Mouse (Mus musculus): ENCODE results near the gene Ccdc152. TPM values are rescaled to one million over a fixed set of nuclear protein-coding genes. Genes with fewer than 3 reads are reported as not detected.

Gene Ccdc152
- total RNA-seq (2014; rRNA removed): not detected in 2 replicates
- polyA plus RNA-seq (2015; fragmentation: Nextera tagmentation; extraction: Ambion mirVana): 0.55 and 0.64 TPM in 2 replicates

DNA sequence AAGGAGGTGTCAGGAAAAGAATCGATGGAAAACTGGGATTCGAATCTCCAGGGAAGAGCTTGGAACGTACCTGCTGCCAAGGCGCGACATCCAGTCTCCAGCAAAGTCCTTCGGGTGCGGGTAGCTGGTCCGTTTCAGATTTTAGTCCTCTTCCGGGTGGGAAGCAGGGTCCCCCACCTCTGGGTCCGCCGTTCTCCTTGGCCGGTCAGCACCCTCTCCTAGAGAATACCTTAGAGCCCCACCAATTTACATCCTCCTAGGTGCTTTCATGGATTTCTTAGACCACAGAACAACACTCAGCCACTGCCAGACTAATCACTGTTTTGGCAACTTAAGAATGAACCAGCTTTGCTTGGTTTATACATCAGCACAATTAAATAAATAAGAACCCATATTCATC is at the start of gene Ccdc152:
Gene Ccdc152, minus strand, starts transcription at position 101 of the 400 bp plus-strand sequence.
- 87% methylated on average over 12 of the region's 12 CpGs for WGBS
- Histone ChIP-seq H3K4me3 (ENCODE audit: low read length) (no peak within 1 kb of the TSS), H3K9me3 (ENCODE audit: low read length) (no peaks in the 10 kb centered on the region; the same call in 1 of the 2 replicates), H3K27me3 (ENCODE audit: insufficient read depth, low read length) (no peaks in the 10 kb centered on the region), H3K4me2 (ENCODE audit: low read depth, low read length) (no peak within 1 kb of the TSS), H3K27ac (no peak within 1 kb of the TSS), H3K9ac (replicated peaks; ENCODE audit: low read length) (no peak within 1 kb of the TSS), H3K36me3 (ENCODE audit: insufficient read depth, low read length) (no peaks in the 10 kb centered on the region), H3K4me1 (ENCODE audit: insufficient read depth, low read length) (no peaks in the 10 kb centered on the region)
- DNase-seq (ENCODE audit: low spot score): no peak
- no peak for ATAC-seq
- no peak for TF ChIP-seq CTCF (IDR thresholded peaks at IDR 0.05; ENCODE audit: low read depth)

DNA sequence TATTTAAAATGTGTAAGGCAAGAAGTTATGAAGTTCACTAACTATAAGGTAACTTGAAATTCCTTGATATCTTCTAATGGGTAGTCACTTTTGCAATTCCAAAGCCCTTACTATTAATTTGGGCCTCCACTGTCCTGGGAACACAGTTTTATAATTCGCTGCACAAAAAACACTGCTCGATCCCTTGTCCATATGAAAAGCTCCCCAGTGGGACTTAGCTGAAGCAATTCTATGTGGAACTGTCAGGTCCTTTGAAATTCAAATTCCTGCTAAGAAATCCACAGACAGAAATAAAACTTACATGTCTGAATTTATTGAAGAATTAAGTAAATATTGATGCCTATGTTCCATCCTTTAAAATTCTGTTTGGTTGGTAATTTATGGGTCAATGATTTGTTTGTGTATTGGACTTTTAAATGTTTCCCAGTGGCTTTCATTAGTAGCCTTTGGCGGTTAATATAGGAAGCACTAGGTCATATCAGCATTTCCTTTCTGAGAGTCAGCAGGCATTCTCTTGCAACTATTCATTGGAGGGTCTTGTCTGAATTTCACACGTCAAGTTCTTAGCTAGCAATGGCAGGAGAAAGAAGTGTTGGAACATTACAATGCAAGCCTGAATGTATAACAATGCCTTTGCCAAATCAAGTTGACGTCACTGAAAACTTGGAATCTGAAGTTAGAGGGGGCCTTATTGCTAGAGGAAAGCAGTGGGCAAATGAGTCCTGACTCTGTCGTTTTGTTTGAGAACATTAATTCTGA is 46.2 kb upstream of the Ccdc152 start:
- Histone ChIP-seq H3K9me3 (ENCODE audit: low read length) (no peaks in the 10 kb centered on the region), H3K4me3 (ENCODE audit: low read length) (no peak overlapping the region), H3K4me1 (ENCODE audit: insufficient read depth, low read length) (no peaks in the 10 kb centered on the region), H3K27me3 (ENCODE audit: insufficient read depth, low read length) (no peaks in the 10 kb centered on the region), H3K9ac (replicated peaks; ENCODE audit: low read length) (no peak overlapping the region), H3K4me2 (ENCODE audit: low read depth, low read length) (no peak overlapping the region), H3K36me3 (ENCODE audit: insufficient read depth, low read length) (no peaks in the 10 kb centered on the region), H3K27ac (no peak overlapping the region)
- no peak for TF ChIP-seq CTCF (IDR thresholded peaks at IDR 0.05; ENCODE audit: low read depth)
- WGBS: 31% methylated on average over 6 of the region's 6 CpGs
- ATAC-seq (no peak), DNase-seq (ENCODE audit: low spot score) (no peak)

DNA sequence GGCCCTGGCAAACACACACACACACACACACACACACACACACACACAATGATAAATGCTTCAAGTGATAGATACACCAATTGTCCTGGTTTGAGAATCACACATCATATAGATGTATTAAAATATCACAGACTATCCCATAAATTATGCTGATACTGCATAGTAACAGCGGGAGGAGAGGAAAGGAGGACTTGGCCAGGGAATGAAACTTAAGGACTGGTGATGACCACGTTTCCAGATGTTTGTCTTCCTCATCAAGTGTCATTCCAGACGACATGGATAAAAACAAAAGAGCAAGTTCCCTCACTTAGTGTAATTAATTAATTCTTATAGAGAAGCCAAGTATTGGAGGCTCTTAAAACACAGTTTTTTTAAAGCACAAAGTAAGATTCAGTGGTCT is 43.4 kb upstream of the Ccdc152 start:
- Histone ChIP-seq H3K9ac (replicated peaks; ENCODE audit: low read length) (no peak overlapping the region), H3K36me3 (ENCODE audit: insufficient read depth, low read length) (no peaks in the 10 kb centered on the region), H3K9me3 (ENCODE audit: low read length) (no peaks in the 10 kb centered on the region), H3K4me2 (ENCODE audit: low read depth, low read length) (no peak overlapping the region), H3K4me1 (ENCODE audit: insufficient read depth, low read length) (peaks cover 5% of the 10 kb centered on the region; the same call in 1 of the 2 replicates), H3K4me3 (ENCODE audit: low read length) (no peak overlapping the region), H3K27me3 (ENCODE audit: insufficient read depth, low read length) (no peaks in the 10 kb centered on the region), H3K27ac (no peak overlapping the region)
- WGBS: 82% methylated on average over 3 of the region's 3 CpGs
- TF ChIP-seq CTCF (IDR thresholded peaks at IDR 0.05; ENCODE audit: low read depth): no peak
- ATAC-seq: no peak
- no peak for DNase-seq (ENCODE audit: low spot score)

DNA sequence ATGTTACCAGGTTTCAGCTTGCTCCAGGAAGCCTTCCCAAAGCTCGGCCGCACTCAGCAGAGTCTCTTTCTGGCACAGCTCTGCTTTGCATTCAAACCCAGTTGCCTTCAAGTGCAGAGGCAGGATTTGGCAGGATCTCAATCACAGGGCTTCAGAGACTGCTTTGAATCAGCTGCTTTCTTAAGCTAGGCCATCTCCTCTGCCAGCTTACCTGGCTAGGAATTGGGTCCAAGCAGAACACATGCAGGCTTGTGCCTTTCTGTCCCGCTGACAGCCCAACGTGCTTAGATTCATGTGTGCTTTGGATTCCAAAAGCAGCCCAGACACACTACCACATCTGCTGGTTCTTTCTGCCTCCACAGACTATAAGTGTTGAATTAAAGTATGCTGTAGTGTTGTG is 41.2 kb upstream of the Ccdc152 start:
- no peaks in the 10 kb centered on the region for H3K27me3 ChIP-seq (ENCODE audit: insufficient read depth, low read length)
- TF ChIP-seq CTCF (IDR thresholded peaks at IDR 0.05; ENCODE audit: low read depth): no peak
- H3K4me1 ChIP-seq (ENCODE audit: insufficient read depth, low read length): peaks cover 5% of the 10 kb centered on the region; the same call in 1 of the 2 replicates
- H3K4me2 ChIP-seq (ENCODE audit: low read depth, low read length): no peak overlapping the region
- ATAC-seq (peak; percentile 66; the same call in 1 of the 2 replicates), DNase-seq (ENCODE audit: low spot score) (peak; percentile 61)
- no peak overlapping the region; the same call in 1 of the 2 replicates for H3K27ac ChIP-seq
- H3K4me3 ChIP-seq (ENCODE audit: low read length): no peak overlapping the region
- no peaks in the 10 kb centered on the region for H3K9me3 ChIP-seq (ENCODE audit: low read length)
- H3K9ac ChIP-seq (replicated peaks; ENCODE audit: low read length): no peak overlapping the region
- 59% methylated on average over 4 of the region's 4 CpGs for WGBS
- no peaks in the 10 kb centered on the region for H3K36me3 ChIP-seq (ENCODE audit: insufficient read depth, low read length)

DNA sequence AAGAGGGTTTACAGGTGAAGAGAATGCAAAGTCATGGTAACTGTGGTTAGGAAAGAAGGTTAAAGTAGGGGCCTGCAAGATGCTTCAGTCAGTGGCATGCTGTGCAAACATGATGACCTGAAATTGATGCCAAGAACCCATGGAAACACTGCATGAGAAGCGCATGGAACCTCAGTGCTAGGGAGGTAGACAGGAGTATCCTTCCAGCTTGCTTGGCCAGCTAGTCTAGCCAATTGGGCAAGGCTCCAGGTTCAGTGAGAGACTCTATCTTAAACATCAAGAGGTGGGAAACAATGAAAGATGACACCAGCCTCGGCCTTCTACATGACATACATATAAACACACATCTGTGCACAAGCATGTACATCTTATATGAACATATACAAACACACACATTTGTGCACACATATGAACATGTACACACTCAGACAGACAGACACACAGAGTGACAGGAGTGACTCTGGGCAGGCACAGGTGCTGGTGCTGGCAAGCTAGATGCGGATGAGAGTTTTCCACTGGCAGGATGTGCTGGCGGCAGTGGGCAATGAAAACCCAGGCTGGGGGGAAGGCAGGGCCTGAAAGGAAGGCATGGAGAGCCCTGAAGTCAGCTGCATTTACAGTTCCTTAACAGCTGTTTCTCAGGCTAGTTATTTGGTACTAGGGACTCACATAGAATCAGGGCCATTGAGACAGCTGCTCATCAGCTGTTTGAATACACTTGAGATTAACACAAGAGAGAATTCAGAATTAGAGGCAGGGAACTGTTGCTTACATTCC is 38.7 kb upstream of the Ccdc152 start:
- DNase-seq (ENCODE audit: low spot score) (peak; percentile 50), ATAC-seq (peak; percentile 66)
- WGBS: 52% methylated on average over 4 of the region's 4 CpGs

DNA sequence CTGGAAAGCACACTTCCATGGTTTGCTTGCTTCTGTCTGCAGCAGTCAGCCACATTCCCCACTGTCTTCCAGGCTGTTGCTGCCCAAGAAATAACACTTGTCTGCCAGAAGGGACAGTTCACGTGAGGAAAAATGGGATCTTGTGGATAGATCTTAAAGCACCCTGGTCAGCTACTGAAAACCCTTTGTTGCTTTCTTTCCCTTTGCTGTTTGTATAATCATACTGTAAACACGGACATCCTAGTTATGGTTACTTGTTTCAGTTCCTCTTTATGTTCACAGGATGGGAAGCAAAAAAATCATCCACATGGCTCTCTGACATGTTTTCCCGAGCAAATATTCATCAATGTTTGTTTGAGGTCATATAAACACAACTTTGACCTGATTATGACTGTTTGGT is 36.5 kb upstream of the Ccdc152 start:
- no peaks in the 10 kb centered on the region for H3K27me3 ChIP-seq (ENCODE audit: insufficient read depth, low read length)
- no peak for TF ChIP-seq CTCF (IDR thresholded peaks at IDR 0.05; ENCODE audit: low read depth)
- H3K36me3 ChIP-seq (ENCODE audit: insufficient read depth, low read length): 0 out of 2 replicates have a peak, but pooled peaks cover 4% of the 10 kb centered on the region
- no peaks in the 10 kb centered on the region for H3K9me3 ChIP-seq (ENCODE audit: low read length)
- no peak overlapping the region for H3K4me2 ChIP-seq (ENCODE audit: low read depth, low read length)
- H3K4me1 ChIP-seq (ENCODE audit: insufficient read depth, low read length): peaks cover 5% of the 10 kb centered on the region; the same call in 1 of the 2 replicates
- no peak overlapping the region for H3K9ac ChIP-seq (replicated peaks; ENCODE audit: low read length)
- no peak for ATAC-seq
- no peak for DNase-seq (ENCODE audit: low spot score)
- WGBS: 77% methylated on average over 3 of the region's 3 CpGs
- no peak overlapping the region for H3K27ac ChIP-seq
- H3K4me3 ChIP-seq (ENCODE audit: low read length): no peak overlapping the region

More for the DNA sequence above, 38.7 kb upstream of the Ccdc152 start:
- Histone ChIP-seq H3K36me3 (ENCODE audit: insufficient read depth, low read length) (0 out of 2 replicates have a peak, but pooled peaks cover 4% of the 10 kb centered on the region), H3K9ac (replicated peaks; ENCODE audit: low read length) (no peak overlapping the region), H3K4me2 (ENCODE audit: low read depth, low read length) (no peak overlapping the region), H3K4me1 (ENCODE audit: insufficient read depth, low read length) (peaks cover 5% of the 10 kb centered on the region; the same call in 1 of the 2 replicates), H3K27ac (no peak overlapping the region), H3K4me3 (ENCODE audit: low read length) (no peak overlapping the region), H3K9me3 (ENCODE audit: low read length) (no peaks in the 10 kb centered on the region), H3K27me3 (ENCODE audit: insufficient read depth, low read length) (no peaks in the 10 kb centered on the region)
- TF ChIP-seq CTCF (IDR thresholded peaks at IDR 0.05; ENCODE audit: low read depth): no peak

Measured in hindbrain, postnatal 0 days (tissue).